Mouse (Mus musculus): ENCODE results near the gene Ncapd2. TPM values are rescaled to one million over a fixed set of nuclear protein-coding genes. Genes with fewer than 3 reads are reported as not detected.
"Not testable (repeated sequence)": the region's sequence is repeated elsewhere in the genome, so short reads cannot be mapped to it uniquely, and the experiment has no call there.

Ncapd2 gene
- total RNA-seq, 4 experiments from 2014 or later = 7.3 to 14.0 (median 9.1) TPM

DNA sequence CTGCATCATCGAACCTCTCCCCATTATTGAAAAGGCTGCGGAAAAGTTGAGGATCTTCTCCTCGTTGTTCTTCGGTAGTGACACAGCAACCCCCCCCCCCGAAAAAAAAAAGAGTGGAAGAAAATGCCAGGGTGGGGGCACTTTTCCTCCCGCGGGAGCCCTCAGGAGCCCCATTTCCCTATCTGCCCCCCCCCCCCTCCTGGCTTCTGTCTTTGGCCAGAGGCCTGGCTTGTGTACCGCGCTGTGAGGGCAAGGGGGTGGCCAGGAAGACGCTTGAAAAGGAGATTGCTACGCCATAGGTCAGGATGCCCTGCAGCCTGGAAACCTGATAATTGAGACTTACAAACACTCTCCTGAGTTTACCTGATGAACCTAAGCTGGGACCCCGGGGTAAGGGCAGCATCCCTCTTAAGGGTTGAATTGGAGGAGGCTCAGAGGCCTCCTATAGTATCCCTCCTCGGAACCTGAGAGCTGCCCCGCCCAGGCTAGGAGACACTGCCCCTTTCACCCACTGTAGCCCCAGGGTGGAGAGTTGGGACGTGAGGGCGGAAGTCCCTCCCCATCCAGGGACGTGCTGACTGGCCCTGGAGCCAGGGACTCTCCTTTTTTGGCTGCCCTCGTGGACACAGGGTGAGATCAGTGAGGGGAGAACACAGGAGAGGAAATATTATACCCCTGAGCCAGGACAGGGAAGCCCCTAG, 25.3 kb downstream of the Ncapd2 start, which contains the start of gene Gapdh:
Gene Gapdh (minus strand): TSS at position 417 of the 701 bp plus-strand sequence.
- peak; percentile 91 to 92 for DNase-seq (ENCODE audit: low spot score in 2 of 2)

DNA sequence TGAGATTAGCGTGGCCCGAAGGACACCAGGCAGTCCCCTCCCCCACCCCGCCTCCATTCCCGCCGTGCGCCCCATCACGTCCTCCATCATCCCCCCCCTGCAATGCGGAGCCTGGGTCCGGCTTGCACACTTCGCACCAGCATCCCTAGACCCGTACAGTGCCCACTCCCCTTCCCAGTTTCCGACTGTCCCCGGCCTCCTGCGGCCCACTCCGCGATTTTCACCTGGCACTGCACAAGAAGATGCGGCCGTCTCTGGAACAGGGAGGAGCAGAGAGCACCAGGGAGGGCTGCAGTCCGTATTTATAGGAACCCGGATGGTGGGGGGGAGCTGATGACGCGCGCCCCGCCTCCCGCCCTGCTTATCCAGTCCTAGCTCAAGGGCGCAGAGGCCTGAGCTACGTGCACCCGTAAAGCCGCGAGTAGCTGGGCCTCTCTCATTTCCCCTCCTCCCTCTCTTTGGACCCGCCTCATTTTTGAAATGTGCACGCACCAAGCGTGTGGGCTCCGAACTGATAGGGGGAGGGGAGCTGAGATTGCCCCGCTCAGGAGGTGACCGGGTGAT, 26.1 kb downstream of the Ncapd2 start:
- peak; percentile 98 for DNase-seq (ENCODE audit: low spot score in 2 of 2)

DNA sequence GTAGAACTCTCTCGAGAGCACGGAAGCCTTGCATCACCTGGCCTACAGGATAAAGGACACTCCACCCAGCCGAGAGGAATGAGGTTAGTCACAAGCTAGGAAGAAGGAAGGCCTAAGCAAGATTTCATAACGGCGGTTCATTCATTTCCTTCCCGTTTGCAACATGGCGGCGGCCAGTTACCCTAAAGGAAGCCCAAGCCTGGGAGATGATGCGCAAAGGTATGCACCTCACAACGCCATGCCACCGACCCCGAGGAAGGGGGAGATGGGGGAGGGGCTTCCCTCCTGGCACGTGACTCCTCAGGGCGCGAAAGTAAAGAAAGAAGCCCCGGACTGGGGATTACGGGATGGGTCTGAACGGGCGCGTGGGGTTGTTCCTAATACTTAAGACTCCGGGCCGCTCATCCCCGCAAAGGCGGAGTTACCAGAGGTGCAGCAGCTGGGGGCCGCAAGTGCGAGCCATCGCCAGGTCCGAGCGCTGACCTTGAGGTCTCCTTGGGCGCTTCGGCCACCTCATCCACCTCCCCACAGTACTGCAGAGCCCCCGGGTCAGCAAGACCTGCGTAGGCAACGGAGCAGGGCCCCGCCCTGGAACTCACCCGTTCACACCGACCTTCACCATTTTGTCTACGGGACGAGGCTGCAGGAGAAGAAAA, 26.7 kb downstream of the Ncapd2 start:
- DNase-seq (ENCODE audit: low spot score in 2 of 2) = peak; percentile 62 to 70

DNA sequence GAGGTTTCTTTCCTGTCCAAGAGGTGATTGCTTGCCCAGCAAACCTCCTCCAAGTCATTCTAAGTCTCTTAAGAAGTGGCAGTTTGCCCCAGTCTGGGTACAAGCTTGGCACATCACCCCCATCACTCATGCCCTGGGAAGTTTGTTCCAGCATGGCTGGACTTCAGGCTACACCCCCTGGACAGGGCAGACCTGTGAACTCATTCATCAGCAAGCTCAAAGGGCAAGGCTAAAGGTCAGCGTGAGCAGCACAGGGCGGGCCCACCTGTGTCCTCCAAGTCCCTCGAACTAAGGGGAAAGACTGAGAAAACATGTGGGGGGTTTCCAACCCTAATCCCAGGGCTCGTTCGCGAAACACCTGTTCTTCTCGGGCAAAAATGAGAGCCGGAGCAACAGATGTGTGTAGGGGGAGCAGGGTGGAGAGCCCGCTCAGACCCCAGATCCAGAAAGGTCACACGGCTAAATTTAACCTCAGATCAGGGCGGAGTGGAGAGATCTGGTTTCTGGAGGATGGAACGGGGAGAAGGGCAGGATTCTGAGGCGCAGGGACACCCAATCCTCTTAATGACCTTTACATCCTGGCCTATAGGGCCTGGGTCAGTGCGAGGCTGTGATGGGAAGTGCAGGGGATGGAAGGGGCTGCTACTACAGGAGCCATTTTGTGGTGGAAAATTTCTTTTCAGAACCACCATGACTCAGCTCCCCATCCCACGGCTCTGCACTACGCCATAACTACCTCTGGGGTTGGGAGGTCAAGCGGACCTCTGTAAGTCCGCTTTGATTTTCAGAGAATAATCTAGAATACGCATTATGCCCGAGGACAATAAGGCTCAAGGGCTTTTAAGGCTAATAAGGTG, 27.5 kb downstream of the Ncapd2 start:
- peak; percentile 67 to 79 for DNase-seq (ENCODE audit: low spot score in 2 of 2)

DNA sequence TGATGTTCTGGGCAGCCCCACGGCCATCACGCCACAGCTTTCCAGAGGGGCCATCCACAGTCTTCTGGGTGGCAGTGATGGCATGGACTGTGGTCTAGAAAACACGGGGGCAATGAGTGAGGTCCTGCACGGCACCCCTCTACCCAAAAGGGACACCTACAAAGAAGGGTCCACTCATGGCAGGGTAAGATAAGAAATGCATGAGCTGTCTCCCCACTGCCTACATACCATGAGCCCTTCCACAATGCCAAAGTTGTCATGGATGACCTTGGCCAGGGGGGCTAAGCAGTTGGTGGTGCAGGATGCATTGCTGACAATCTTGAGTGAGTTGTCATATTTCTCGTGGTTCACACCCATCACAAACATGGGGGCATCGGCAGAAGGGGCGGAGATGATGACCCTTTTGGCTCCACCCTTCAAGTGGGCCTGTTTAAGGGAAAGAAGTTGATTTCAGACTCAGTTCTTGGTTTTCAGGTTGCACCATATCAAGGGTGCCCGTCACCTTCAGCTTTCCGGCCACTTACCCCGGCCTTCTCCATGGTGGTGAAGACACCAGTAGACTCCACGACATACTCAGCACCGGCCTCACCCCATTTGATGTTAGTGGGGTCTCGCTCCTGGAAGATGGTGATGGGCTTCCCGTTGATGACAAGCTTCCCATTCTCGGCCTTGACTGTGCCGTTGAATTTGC, 28.7 kb downstream of the Ncapd2 start:
- not testable (repeated sequence) for DNase-seq (ENCODE audit: low spot score in 2 of 2)

DNA sequence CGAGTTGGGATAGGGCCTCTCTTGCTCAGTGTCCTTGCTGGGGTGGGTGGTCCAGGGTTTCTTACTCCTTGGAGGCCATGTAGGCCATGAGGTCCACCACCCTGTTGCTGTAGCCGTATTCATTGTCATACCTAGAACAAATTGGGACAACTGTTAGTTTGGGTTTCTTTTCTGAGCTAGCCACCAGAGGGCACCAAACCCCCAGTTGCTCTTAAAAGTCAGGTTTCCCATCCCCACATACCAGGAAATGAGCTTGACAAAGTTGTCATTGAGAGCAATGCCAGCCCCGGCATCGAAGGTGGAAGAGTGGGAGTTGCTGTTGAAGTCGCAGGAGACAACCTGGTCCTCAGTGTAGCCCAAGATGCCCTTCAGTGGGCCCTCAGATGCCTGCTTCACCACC, 29.5 kb downstream of the Ncapd2 start:
- not testable (repeated sequence) for DNase-seq (ENCODE audit: low spot score in 2 of 2)

DNA sequence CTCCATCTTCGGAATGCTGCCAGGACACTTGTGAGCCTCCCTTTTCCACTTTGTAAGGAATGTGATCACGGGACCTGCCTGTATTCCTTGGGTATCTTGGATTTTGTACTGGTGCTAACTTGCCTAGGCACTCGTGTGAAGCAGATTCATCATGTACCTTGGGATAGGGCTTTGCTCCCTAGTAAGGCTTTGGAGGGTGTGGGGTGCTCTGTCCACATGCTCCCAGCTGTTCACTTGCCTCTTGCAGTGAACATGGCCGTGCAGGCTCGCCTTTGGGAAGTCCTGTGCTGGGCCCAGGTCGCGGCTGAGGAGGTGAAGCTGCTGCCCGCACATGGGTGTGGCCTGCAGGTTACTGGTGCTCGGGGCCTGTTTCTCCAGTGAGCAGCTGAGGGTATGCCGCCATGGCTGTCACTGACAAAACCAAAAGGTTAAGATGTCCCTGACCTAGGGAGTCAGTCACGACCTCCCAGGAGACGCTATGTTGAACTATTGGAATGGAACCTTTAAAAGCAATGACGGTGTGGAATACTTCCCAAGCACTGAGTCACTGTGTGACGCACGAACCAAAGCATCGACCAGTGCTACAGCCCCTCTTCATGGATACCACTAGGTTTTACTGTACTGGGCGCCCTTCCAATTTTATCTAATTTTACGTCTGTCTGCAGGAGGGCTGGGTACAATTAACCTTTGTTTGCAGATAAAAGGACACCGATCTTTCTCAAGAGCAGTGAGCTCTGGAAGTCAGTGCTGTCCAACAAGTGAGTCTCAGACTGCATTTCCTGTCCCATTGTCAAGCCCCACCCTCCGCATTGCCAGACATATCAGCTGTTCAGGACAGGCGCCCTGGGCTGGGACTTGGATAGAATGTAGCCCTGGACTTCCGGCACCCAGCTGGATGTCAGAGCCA, 30.4 kb downstream of the Ncapd2 start:
- DNase-seq (ENCODE audit: low spot score in 2 of 2) = peak; percentile 51 to 72

DNA sequence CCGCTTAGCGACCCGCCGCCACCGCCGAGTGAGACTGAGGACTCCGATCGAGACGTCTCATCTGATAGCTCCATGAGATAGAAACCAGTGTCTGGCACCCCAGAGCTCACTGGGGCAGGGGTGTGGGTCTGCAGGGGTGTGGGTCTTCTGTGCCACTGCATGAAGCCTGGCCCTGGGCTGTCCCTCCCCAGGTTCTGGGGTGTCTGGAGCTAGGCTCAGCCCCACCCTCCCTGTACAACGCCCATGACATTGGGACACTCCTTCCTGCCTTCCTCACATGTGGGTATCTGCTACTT, 31.0 kb downstream of the Ncapd2 start:
- DNase-seq (ENCODE audit: low spot score in 2 of 2) = no peak

DNA sequence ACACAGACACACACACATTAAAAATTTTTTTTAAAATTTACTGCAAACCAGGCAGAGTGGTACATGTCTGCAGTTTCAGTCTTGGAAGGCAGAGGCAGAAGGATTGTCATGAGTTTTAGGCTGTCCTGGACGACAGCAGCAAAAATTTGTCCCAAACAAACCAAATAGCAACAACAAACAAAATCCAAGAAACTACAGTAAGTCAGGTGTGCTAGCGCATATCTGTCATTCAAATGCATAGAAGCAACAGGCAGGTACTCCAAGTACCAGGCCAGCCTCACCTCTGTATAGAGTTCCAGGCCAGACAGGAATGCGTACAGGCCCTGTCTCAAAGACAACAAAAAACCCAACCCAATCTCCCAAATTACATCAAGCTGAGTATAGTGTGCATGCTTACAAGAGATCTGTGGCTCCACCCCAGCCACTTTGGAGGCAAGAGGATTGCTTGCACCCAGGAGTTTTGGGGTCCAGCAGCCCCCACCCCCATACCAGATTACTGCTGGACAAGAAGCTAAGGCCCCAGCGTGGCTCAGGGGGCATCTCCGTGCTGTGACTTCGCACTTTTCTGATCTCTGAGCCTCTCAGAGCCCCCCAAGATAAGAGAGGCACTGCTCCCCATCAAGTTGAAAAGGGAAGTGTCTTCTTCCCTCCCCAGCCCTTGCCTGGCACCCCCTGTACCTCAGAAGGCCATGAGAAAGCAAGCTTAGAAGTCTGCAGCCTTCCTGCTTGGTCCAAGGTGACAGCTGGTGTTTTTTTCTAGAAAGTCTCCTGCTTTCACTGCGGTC, 31.5 kb downstream of the Ncapd2 start:
- no peak for DNase-seq (ENCODE audit: low spot score in 2 of 2)

DNA sequence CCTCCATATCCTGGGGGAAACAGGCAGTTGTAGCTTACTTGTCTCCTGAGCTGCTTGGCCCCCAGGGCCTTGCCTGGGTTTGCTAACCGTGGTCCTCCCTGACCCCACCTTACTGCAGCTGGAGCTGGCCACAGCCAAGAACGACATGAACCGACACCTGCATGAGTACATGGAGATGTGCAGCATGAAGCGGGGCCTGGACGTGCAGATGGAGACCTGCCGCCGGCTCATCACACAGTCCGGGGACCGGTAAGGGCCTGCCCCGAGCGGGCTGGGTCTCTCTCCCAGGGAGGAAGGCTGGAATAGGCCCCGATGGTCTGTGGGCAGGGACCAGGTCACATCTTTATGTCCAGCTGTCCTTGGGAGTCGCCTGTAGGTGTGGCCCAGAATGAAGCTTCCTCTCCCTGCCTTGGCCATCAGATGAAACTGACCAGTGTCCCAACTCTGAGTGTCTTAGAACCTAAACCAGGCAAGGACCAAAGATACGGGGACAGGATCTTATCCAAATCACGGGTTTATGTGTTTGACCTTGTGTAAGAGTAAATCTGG, 32.5 kb downstream of the Ncapd2 start:
- DNase-seq (ENCODE audit: low spot score in 2 of 2) = no peak

DNA sequence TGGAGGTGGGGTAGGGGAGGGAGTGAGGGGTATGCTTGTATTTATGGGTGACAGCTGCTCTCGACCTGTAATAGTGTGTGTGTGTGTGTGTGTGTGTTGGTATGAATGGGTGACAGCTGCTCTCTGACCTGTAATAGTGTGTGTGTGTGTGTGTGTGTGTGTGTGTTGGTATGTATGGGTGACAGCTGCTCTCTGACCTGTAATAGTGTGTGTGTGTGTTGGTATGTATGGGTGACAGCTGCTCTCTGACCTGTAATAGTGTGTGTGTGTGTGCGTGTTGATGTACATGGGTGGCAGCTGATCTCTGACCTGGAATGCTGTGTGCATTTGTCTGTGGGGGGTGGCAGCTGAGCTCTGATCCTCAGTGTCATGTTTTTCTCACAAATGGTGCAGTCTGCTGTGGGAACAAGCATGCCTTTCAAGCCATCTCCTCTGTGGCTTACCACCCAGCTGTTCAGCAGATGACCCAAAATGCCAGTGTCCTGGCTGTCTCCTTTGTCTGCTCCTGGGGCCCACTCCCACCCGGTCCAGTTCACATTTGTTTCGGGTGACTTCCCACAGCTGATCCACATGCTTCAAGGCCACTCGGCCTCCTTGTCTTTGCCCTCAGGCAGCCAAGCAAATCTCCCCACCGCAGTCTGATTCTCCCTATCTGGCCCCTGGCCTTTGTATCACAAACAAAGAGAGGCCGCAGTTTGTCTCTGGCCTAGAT, 34.4 kb downstream of the Ncapd2 start:
- no peak for DNase-seq (ENCODE audit: low spot score in 2 of 2)

DNA sequence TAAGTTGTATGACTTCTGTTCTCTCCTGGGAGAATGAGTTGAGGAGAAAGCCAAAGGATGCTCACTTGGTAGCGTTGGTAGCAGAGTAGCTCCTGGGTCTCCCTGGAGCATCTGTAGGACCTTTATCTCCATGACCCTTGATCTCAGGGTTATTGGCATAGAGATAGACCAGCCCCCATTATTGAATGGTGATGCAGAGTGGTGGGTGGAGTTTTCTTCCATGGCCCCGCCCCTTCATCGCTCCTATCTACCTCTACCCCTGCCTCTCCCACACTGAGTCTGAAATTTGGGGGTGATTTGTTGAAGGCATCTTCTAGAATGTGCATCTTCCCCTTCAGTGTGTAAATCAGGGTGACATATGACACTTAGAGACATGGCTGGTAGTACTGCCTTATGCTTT, 35.0 kb downstream of the Ncapd2 start:
- no peak for DNase-seq (ENCODE audit: low spot score in 2 of 2)

DNA sequence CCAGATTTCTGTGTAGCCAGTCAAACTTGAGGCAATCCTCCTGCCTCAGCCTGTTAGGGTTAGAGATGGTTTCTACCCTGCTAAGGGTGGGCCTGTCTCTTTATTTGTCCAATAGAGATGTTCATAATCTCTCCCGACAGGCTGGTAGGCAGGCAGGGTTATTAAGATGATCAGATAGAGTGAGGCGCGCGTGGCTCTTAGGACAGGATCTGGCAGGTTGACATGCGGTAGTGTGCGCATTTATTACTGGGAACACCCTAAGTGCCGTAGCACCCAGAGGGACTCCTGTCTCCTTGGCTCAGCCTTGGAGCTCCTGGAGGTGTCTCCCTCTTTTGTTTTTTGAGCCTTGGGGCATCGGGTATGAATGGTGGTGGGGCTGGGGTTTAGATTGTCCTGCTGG, 36.2 kb downstream of the Ncapd2 start:
- DNase-seq (ENCODE audit: low spot score in 2 of 2) = no peak

DNA sequence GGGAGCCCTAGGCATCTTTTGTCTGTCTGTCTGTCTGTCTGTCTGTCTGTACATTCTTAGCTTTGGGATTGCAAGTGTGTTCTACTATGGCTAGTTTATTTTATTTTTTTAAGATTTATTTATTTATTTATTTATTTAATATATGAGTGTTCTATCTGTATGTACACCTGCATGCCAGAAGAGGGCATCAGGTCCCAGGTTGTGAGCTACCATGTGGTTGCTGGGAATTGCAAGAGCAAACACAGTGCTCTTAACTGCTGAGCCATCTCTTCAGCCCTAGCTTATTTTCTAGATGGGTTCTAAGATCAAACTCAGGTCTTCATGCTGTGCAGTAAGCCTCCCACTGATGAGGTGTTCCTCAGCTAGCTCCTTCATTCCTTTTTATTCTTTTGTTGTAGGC, 37.0 kb downstream of the Ncapd2 start:
- no peak for DNase-seq (ENCODE audit: low spot score in 2 of 2)

DNA sequence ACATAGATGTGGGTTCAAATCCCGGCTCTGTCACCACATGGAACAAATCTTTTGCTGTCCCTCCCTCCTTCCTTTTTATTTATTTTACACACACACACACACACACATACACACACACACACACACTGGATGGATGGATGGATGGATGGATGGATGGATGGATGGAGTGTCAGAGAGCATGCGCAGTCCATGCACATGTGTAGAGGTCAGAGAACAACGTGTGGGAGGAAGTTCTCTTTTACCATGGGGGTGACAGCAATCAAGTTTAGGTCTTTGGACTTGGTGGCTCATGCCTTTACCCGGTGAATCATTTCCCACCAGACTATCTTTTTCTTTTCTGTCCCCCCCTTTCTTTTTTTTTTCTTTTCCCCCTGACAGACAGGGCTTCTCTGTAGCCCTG, 37.8 kb downstream of the Ncapd2 start:
- no peak for DNase-seq (ENCODE audit: low spot score in 2 of 2)

DNA sequence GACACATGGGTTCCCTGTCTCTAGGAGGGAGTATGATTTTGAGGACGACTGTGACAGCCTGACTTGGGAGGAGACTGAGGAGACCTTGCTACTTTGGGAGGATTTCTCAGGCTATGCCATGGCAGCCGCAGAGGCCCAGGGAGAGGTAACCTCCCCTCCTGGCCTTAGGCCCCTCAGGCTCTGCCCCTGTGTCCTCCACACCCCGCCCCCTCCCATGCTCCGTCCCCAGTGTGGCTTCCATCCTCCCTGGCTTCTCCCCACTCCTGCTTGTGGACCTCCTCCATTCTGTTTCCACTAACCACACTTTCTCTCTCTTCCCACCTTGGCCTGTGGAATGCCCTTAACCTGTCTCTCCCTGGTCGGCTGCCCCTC, 38.5 kb downstream of the Ncapd2 start:
- DNase-seq (ENCODE audit: low spot score in 2 of 2) = no peak

DNA sequence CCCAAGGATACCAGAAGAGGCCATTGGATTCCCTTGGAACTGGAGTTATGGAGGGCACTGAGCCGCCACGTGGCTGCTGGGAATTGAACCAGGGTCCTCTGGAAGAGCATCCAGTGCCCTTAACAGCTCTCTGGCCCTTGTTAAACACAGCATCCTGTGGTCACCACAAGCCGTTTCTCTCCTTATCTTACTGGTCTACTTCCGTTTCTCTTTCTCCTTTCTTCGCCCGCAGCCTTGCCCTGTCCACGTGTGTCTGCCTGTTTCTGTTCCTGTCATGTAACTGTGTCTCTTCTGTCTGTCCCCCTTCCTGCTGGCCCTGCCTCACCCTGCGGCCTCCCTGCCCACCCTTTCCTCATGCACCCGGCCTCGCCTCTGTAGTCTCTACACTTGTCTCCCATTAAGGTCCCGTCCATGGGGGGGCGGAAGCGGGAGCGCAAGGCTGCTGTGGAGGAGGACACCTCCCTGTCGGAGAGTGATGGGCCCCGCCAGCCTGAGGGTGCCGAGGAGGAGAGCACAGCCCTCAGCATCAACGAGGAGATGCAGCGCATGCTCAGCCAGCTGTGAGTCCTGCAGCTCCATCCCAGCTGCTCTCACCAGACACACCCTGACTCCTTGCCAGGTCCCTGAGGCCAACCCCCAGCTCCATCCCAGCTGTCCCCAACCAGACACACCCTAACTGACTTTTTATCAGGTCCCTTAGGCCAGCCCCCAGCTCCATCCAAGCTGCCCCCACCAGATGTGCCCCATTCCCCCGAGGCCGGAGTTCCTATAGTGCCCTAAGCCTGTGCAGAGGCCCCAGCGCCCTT, 39.1 kb downstream of the Ncapd2 start:
- DNase-seq (ENCODE audit: low spot score in 2 of 2) = peak; percentile 61 to 76

DNA sequence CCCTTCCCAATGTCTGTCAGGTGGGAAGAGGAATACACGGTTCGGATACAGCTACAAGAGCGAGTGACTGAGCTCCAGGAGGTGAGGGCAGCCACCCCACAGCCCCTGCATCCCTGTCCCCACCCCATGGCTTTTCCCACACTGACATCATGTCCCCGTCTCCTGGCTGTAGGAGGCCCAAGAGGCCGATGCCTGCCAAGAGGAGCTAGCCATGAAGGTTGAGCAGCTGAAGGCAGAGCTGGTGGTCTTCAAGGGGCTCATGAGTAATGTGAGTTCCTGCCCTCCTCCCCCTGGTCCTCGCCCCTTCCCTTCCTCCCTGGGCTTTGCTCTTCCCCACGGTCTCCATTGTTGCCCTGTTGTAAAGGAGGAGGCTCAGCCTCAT, 41.9 kb downstream of the Ncapd2 start:
- no peak for DNase-seq (ENCODE audit: low spot score in 2 of 2)
